Mouse (Mus musculus): Measurements from ENCODE around the gene Snrk. TPM values are rescaled to one million over a fixed set of nuclear protein-coding genes. Genes with fewer than 3 reads are reported as not detected.

The Snrk gene
- total RNA-seq (2021) = 100 to 1,000 TPM; 105 to 116 TPM
- long read RNA-seq, full-length matches to known transcripts = 64 of 170 reads
- long read RNA-seq, partial matches to known transcripts = 4 of 170 reads
- long read RNA-seq, other reads (novel, unspliced or antisense) = 102 of 170 reads

GRCm38 (mm10) chr9:122117112-122117616, at the start of gene Snrk:
TSS of gene Snrk (plus strand) at chr9:122117266.
- peak; percentile 88 to 92 for DNase-seq (ENCODE audit: low spot score in 2 of 2)

- DNase-seq (ENCODE audit: low spot score in 2 of 2) = no peak
These were observed 49.4 kb upstream of the Snrk start for GRCm38 (mm10) chr9:122067654-122068053.

- no peak for DNase-seq (ENCODE audit: low spot score in 2 of 2)
These were observed 47.4 kb upstream of the Snrk start for GRCm38 (mm10) chr9:122069560-122070174.

GRCm38 (mm10) chr9:122073980-122074379, 43.1 kb upstream of the Snrk start:
- no peak for DNase-seq (ENCODE audit: low spot score in 2 of 2)

GRCm38 (mm10) chr9:122074575-122074974, 42.5 kb upstream of the Snrk start:
- no peak for DNase-seq (ENCODE audit: low spot score in 2 of 2)

GRCm38 (mm10) chr9:122078456-122078855, 38.6 kb upstream of the Snrk start:
- DNase-seq (ENCODE audit: low spot score in 2 of 2) = peak in 1 of 2 experiments; percentile 28

- DNase-seq (ENCODE audit: low spot score in 2 of 2) = no peak
These were observed 33.4 kb upstream of the Snrk start for GRCm38 (mm10) chr9:122083698-122084097.

- DNase-seq (ENCODE audit: low spot score in 2 of 2) = no peak
These were observed 32.9 kb upstream of the Snrk start for GRCm38 (mm10) chr9:122084175-122084574.

GRCm38 (mm10) chr9:122084636-122085035, 32.4 kb upstream of the Snrk start:
- DNase-seq (ENCODE audit: low spot score in 2 of 2) = no peak

- DNase-seq (ENCODE audit: low spot score in 2 of 2) = peak in 1 of 2 experiments; percentile 10
These were observed 32.0 kb upstream of the Snrk start for GRCm38 (mm10) chr9:122085055-122085454.

GRCm38 (mm10) chr9:122085550-122086205, 31.4 kb upstream of the Snrk start:
- peak in 1 of 2 experiments; percentile 16 for DNase-seq (ENCODE audit: low spot score in 2 of 2)

GRCm38 (mm10) chr9:122087086-122087485, 30.0 kb upstream of the Snrk start:
- DNase-seq (ENCODE audit: low spot score in 2 of 2) = no peak

- DNase-seq (ENCODE audit: low spot score in 2 of 2) = no peak
These were observed 25.9 kb upstream of the Snrk start for GRCm38 (mm10) chr9:122091171-122091570.

- no peak for DNase-seq (ENCODE audit: low spot score in 2 of 2)
These were observed 25.3 kb upstream of the Snrk start for GRCm38 (mm10) chr9:122091782-122092228.

GRCm38 (mm10) chr9:122094171-122094570, 22.9 kb upstream of the Snrk start:
- no peak for DNase-seq (ENCODE audit: low spot score in 2 of 2)

GRCm38 (mm10) chr9:122096822-122097511, 20.1 kb upstream of the Snrk start:
- DNase-seq (ENCODE audit: low spot score in 2 of 2) = no peak

- no peak for DNase-seq (ENCODE audit: low spot score in 2 of 2)
These were observed 19.5 kb upstream of the Snrk start for GRCm38 (mm10) chr9:122097535-122097934.

GRCm38 (mm10) chr9:122100584-122101127, 16.4 kb upstream of the Snrk start:
- no peak for DNase-seq (ENCODE audit: low spot score in 2 of 2)

GRCm38 (mm10) chr9:122101196-122101595, 15.9 kb upstream of the Snrk start:
- DNase-seq (ENCODE audit: low spot score in 2 of 2) = no peak

GRCm38 (mm10) chr9:122103550-122104284, 13.3 kb upstream of the Snrk start:
- no peak for DNase-seq (ENCODE audit: low spot score in 2 of 2)

Data from layer of hippocampus, adult 18-20 months (tissue).